Mouse (Mus musculus) liver, embryonic 12.5 days (tissue): ENCODE measurements around the gene Tfpt. TPM values are rescaled to one million over a fixed set of nuclear protein-coding genes. Genes with fewer than 3 reads are reported as not detected.
"Not testable (repeated sequence)": the region's sequence is repeated elsewhere in the genome, so short reads cannot be mapped to it uniquely, and the experiment has no call there.

ENCODE experiments used
- ATAC-seq: fragments of 200-750 bp; cut with Nextera tagmentation; 2 replicates; pipeline ENCODE4 v1.8.0; 2017; ENCODE audit warnings: moderate number of reproducible peaks, mild to moderate bottlenecking, moderate library complexity
- H3K27ac ChIP-seq: fragments of 300-500 bp; sonication (generic); 2 replicates; pipeline ENCODE4 v1.5.1; 2016; ENCODE audit warnings: mild to moderate bottlenecking
- H3K27me3 ChIP-seq: fragments of 300-500 bp; sonication (generic); replicated peaks from 2 replicates; pipeline ENCODE4 v1.6.1; 2016; ENCODE audit warnings: mild to moderate bottlenecking, moderate library complexity
- H3K36me3 ChIP-seq: fragments of 300-500 bp; sonication (generic); 2 replicates; pipeline ENCODE4 v1.6.1; 2016; ENCODE audit warnings: mild to moderate bottlenecking, moderate library complexity
- H3K4me1 ChIP-seq: fragments of 300-500 bp; sonication (generic); 2 replicates; pipeline ENCODE4 v1.6.1; 2016
- H3K4me2 ChIP-seq: fragments of 300-500 bp; sonication (generic); 2 replicates; pipeline ENCODE4 v1.6.1; 2016; ENCODE audit warnings: mild to moderate bottlenecking, moderate library complexity
- H3K4me3 ChIP-seq: fragments of 300-500 bp; sonication (generic); 2 replicates; pipeline ENCODE4 v1.5.1; 2016; ENCODE audit warnings: mild to moderate bottlenecking, moderate library complexity
- H3K9ac ChIP-seq: fragments of 300-500 bp; sonication (generic); 2 replicates; pipeline ENCODE4 v1.6.1; 2016; ENCODE audit warnings: mild to moderate bottlenecking, moderate library complexity
- H3K9me3 ChIP-seq: fragments of 300-500 bp; sonication (generic); replicated peaks from 2 replicates; pipeline ENCODE4 v1.6.1; 2016; ENCODE audit warnings: mild to moderate bottlenecking, moderate library complexity
- WGBS: fragments of 180-500 bp; shearing (Covaris S2); methylation state at CpG from one replicate; pipeline ENCODE4 v1.1.7; 2016; ENCODE audit not compliant: insufficient replicate concordance; 5-methylcytosine and 5-hydroxymethylcytosine counted together
- polyA plus RNA-seq: library from polyadenylated mRNA; unstranded; fragments of >200 nt; fragmentation: Nextera tagmentation; extraction: Ambion mirVana; gene quantifications from 2 replicates; pipeline ENCODE4 v1.2.1, GENCODE M21; 2016

Tfpt gene
- polyA plus RNA-seq, 1 experiment from 2014 or later = 17.6 TPM

DNA sequence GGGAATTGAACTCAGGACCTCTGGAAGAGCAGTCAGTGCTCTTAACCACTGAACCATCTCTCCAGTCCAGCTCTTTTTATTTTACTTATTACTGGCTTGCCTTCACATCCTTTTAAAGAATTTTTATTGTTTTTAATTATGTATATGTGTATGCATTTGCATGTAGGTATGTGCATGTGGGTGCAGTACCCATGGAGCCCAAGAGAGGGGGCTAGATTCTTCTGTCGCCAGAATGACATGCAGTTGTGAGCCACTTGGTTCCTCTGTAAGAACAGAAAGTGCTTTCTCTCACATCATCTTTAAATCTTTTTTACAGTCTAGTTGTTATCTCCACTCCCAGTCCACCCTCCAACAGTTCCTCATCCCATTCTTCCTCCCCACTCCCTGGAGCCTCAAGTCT lies 38.2 kb downstream of the Tfpt start:
- 38% methylated on average over 1 of the region's 1 CpGs for WGBS
- Histone ChIP-seq H3K9ac (no peak overlapping the region), H3K9me3 (no peaks in the 10 kb centered on the region), H3K4me3 (no peak overlapping the region), H3K27ac (no peak overlapping the region), H3K36me3 (no peaks in the 10 kb centered on the region), H3K4me2 (no peak overlapping the region), H3K27me3 (no peaks in the 10 kb centered on the region), H3K4me1 (peaks cover 6% of the 10 kb centered on the region; the same call in 1 of the 2 replicates)
- ATAC-seq = no peak

DNA sequence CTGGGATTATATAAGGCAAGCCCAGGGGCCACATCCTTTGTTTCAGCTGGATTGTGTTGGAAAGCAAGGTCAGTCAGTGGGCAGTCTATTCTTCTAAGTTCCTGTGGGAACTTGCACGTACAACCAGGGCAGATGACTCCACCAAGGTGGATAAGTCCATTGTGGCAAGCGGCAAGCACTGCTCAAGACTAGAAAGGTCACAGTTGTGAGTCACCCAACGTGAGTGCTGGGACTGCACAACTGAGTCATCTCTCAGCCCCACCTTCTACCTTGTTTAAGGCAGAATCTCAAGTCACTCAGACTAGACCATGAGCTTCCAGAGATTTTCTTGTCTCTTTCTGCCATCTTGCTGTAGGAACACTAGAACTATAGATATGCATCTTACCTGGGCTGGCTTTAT lies 39.2 kb downstream of the Tfpt start:
- ATAC-seq = no peak
- Histone ChIP-seq H3K4me3 (no peak overlapping the region), H3K27me3 (no peaks in the 10 kb centered on the region), H3K9me3 (no peaks in the 10 kb centered on the region), H3K27ac (no peak overlapping the region), H3K4me2 (no peak overlapping the region), H3K36me3 (no peaks in the 10 kb centered on the region), H3K4me1 (peaks cover 6% of the 10 kb centered on the region; the same call in 1 of the 2 replicates), H3K9ac (no peak overlapping the region)
- WGBS = 62% methylated on average over 3 of the region's 3 CpGs

DNA sequence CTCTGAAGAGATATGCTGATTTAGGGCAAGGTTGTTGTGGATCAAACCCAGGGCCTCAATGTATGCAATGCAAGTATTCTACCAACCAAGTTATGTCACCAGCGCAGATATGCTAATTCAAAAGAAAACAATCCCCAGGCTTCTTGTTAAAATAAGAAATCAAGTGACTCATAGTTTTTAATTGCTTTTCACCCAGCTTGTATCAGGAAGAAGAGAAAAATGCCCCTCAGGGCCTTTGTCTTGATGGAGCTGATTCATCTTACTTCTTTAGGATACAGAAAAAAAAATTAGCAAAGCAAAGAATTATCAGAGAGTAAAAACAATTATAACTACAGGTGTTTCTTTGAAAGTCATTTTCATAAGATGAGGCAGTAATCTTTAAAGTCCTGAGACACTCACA lies 42.4 kb downstream of the Tfpt start:
- no peak overlapping the region for H3K4me2 ChIP-seq
- no peaks in the 10 kb centered on the region for H3K36me3 ChIP-seq
- H3K9ac ChIP-seq = no peak overlapping the region
- no peak overlapping the region for H3K4me3 ChIP-seq
- no peaks in the 10 kb centered on the region for H3K9me3 ChIP-seq
- H3K27me3 ChIP-seq = no peaks in the 10 kb centered on the region
- no peaks in the 10 kb centered on the region for H3K4me1 ChIP-seq
- ATAC-seq = no peak
- 71% methylated on average over 1 of the region's 1 CpGs for WGBS
- no peak overlapping the region for H3K27ac ChIP-seq

DNA sequence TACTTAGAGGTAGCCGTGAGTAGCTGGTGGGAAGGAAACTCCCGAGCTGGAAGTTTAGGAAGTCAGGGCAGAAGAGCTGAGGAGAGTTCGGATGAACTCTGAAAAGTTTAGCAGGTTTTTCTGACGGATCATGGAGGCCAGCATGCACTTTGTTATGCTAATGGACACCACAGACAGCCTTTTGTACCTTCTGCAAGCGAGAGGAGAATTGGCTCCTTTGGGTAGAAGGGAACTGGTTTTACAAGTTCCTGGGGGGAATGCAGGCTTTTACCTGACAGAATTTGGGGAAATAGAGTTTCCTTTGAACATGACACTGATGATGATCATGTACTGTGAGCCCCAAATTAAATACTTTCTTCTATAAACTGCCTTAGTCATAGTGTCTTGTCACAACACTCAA lies 43.5 kb downstream of the Tfpt start:
- no peak for ATAC-seq
- no peaks in the 10 kb centered on the region for H3K4me1 ChIP-seq
- 9% methylated on average over 5 of the region's 5 CpGs for WGBS
- H3K36me3 ChIP-seq = no peaks in the 10 kb centered on the region
- no peak overlapping the region for H3K9ac ChIP-seq
- no peak overlapping the region for H3K4me3 ChIP-seq
- H3K27ac ChIP-seq = no peak overlapping the region
- no peaks in the 10 kb centered on the region for H3K27me3 ChIP-seq
- H3K4me2 ChIP-seq = no peak overlapping the region
- H3K9me3 ChIP-seq = no peaks in the 10 kb centered on the region

DNA sequence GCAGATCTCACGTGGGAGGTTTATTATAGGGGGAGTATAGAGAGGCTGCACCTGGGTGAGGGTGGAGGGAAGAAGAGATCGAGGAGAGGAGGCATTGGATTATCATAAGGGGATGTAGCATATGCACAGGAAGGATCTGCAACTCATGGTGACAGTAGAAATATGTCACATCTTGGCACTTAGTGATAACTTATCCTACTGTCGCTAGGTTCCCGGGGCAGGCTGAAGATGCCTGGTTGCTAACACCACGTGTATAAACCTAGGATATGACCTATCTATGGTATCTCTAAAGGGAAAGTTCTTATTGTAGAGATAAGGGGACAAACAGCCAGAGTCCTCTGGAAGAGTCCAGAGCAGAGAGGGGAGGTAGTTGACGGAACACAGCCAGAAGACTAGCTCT lies 44.0 kb downstream of the Tfpt start:
- Histone ChIP-seq H3K27me3 (no peaks in the 10 kb centered on the region), H3K9ac (no peak overlapping the region), H3K4me1 (no peaks in the 10 kb centered on the region), H3K4me3 (no peak overlapping the region), H3K27ac (no peak overlapping the region), H3K9me3 (no peaks in the 10 kb centered on the region), H3K4me2 (no peak overlapping the region), H3K36me3 (no peaks in the 10 kb centered on the region)
- ATAC-seq = no peak
- 9% methylated on average over 6 of the region's 6 CpGs for WGBS

DNA sequence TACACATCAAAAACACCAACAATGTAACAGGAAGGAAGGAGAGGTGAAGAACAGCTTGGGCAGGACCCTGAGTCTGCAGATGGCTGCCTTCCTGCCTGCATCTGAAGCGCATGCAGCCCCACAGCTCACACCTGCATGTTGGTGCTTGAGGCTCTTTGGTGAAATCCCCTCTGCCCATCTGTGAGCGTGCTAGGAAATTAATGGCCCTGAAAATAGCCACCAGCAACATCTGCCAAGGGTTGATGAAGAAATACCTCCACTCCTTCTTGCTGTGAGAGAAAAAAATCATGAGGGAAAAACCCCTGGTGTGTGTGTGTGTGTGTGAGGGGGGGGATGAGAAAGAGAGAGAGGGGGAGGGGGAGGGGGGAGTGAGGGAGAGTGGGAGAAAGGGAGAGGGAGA lies 49.7 kb downstream of the Tfpt start:
- WGBS = 48% methylated on average over 2 of the region's 2 CpGs
- Histone ChIP-seq H3K27me3 (no peaks in the 10 kb centered on the region), H3K27ac (no peak overlapping the region), H3K9me3 (no peaks in the 10 kb centered on the region), H3K4me3 (no peak overlapping the region), H3K4me1 (no peaks in the 10 kb centered on the region), H3K4me2 (no peak overlapping the region), H3K36me3 (no peaks in the 10 kb centered on the region), H3K9ac (no peak overlapping the region)
- no peak for ATAC-seq

DNA sequence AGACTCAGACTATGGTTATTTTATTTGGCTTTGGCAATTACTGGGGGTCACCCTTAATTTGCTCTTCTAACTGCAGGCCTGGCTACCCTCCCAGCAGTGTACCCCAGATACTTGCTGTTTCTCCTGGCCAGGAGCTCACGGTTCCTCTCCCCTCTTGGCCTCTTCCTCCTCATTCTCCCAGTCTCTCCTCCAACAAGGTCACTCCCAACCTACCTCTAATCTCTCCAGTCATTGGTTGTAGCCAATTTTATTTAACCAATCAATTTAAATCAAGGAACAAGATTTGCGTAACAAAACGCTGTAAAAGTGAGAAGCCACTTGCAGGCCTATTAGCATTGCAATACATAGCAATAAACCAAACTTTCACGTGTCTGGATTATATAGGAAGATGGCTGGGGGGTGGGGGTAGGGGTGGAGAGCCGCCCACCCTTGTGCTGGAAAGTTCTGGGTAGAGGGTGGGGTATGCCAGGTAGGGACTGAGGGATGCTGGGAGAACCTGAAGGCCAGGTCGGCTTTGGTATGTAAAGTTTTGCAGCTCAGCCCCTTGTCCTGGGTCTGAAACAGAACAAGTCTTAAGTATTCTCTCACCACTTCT lies 50.7 kb downstream of the Tfpt start:
- no peak for ATAC-seq
- Histone ChIP-seq H3K4me1 (no peaks in the 10 kb centered on the region), H3K9me3 (no peaks in the 10 kb centered on the region), H3K36me3 (no peaks in the 10 kb centered on the region), H3K27me3 (no peaks in the 10 kb centered on the region), H3K9ac (no peak overlapping the region), H3K4me3 (no peak overlapping the region), H3K27ac (no peak overlapping the region), H3K4me2 (no peak overlapping the region)
- WGBS = 56% methylated on average over 6 of the region's 6 CpGs

DNA sequence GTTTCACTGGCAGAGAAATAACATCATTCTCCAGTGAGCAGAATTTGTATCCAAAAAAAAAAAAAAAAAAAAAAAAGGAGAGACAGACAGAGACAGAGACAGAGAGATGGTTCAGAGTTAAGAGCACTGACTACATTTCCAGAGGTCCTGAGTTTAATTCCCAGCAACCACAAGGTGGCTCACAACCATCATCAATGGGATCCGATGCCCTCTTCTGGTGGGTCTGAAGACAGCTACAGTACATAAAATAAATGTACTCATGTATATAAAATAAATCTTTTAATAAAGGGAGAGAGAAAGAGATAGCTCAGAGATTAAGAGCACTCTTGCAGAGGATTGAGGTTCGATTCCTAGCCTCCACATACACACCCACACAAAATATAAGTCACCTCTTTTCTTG lies 51.5 kb downstream of the Tfpt start:
- 63% methylated on average over 2 of the region's 2 CpGs for WGBS
- H3K9ac ChIP-seq = no peak overlapping the region
- no peaks in the 10 kb centered on the region for H3K36me3 ChIP-seq
- no peaks in the 10 kb centered on the region for H3K9me3 ChIP-seq
- no peaks in the 10 kb centered on the region for H3K27me3 ChIP-seq
- no peak overlapping the region for H3K27ac ChIP-seq
- H3K4me1 ChIP-seq = no peaks in the 10 kb centered on the region
- no peak overlapping the region for H3K4me3 ChIP-seq
- no peak for ATAC-seq
- H3K4me2 ChIP-seq = no peak overlapping the region

DNA sequence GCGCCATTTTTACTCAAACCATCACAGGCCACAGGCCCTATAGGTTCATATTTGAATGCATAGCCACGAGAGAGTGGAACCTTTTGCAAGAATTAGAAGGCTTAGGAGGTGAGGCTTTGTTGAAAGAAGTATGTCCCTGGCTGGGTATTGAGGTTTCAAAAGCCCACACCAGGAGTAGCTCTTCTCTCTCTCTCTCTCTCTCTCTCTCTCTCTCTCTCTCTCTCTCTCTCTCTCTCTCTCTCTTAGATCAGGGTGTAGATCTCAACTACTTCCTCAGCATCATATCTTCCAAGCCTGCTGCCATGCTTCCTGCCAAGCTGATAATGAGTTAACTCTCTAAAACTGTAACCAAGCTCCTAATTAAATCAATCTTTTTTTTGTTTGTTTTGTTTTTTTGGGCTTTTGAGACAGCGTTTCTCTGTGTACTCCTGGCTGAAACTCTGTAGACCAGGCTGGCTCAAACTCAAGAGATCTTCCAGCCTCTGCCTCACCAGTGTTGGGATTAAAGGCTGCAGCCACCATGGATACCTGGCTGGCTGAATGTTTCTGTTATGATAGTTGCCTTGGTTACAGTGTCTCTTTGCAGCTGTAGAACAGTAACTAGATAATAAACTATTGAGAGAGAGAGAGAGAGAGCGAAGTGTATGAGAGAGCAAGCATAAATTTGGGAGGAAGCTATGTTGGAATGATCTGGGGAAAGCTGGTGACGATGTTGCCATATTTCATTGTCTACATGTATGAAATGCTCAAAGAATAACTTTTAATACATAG lies 53.2 kb downstream of the Tfpt start:
- no peak for ATAC-seq
- Histone ChIP-seq H3K9me3 (no peaks in the 10 kb centered on the region), H3K9ac (no peak overlapping the region), H3K4me1 (no peaks in the 10 kb centered on the region), H3K27ac (no peak overlapping the region), H3K4me2 (no peak overlapping the region), H3K4me3 (no peak overlapping the region), H3K36me3 (no peaks in the 10 kb centered on the region), H3K27me3 (no peaks in the 10 kb centered on the region)
- 61% methylated on average over 5 of the region's 5 CpGs for WGBS

DNA sequence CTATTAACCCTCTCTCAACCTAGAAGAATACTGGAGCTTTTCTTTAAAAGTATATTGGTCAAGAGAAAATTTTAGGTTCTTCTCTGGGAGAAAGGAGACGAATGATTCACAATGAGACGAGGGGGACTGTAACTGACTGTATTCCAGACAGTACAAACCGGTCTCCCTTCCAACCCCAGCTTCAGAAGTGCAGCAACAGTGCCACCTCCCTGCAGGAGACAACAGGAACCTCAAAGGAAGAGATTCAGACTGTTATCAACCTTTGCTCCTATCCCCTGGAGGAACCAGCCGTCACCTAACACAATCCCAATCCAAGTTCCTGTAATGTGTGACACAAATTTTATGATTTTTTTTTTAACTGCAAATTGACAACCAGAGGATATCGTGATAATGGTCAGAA lies 55.5 kb downstream of the Tfpt start:
- Histone ChIP-seq H3K4me3 (no peak overlapping the region), H3K9me3 (no peaks in the 10 kb centered on the region), H3K4me2 (no peak overlapping the region), H3K9ac (no peak overlapping the region), H3K4me1 (no peaks in the 10 kb centered on the region), H3K27me3 (no peaks in the 10 kb centered on the region), H3K27ac (no peak overlapping the region), H3K36me3 (no peaks in the 10 kb centered on the region)
- WGBS = 35% methylated on average over 5 of the region's 5 CpGs
- no peak for ATAC-seq

DNA sequence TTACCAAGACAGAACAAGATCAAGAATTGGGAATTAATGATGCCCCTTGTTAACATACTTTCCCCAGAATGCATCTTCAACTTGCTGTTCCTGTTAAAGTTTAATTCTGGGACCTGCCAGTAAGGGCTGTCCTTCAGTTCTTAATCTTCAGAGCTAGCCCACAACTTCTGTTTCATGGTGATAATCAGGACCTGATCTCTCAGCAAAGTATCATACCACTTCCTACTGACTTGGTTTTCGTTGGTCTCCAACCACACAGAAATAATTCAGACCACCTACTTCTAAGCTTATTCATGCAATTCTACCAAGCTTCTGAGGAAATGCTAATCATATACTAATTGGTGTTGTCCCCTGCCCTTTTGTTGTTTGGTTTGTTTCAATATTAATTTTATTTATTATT lies 57.9 kb downstream of the Tfpt start:
- no peaks in the 10 kb centered on the region for H3K36me3 ChIP-seq
- H3K4me1 ChIP-seq = no peaks in the 10 kb centered on the region
- no peak for ATAC-seq
- WGBS = 15% methylated on average over 1 of the region's 1 CpGs
- H3K9me3 ChIP-seq = no peaks in the 10 kb centered on the region
- no peak overlapping the region for H3K4me3 ChIP-seq
- no peak overlapping the region for H3K4me2 ChIP-seq
- H3K27ac ChIP-seq = no peak overlapping the region
- H3K9ac ChIP-seq = no peak overlapping the region
- H3K27me3 ChIP-seq = no peaks in the 10 kb centered on the region

DNA sequence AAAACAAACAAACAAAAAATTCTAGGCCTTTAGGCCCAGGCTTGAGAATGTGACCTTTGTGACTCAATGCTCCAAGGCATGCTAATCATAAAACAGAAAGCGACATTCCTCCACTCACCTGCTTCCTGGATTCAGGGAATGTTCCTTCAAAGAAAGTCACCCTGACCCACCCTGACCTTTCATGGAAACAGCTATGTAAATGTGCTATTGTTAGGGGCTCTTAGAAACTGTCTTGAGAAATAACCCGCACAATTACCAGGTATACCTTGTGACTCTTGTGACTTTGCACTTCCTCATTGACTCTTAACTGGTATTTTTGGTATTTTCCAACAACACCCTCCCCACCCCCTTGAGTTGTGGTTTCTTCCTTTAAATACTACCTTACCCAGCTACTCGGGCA lies 59.1 kb downstream of the Tfpt start:
- H3K36me3 ChIP-seq, H3K27ac ChIP-seq, H3K27me3 ChIP-seq, H3K4me1 ChIP-seq, H3K4me3 ChIP-seq, H3K9me3 ChIP-seq, ATAC-seq, H3K4me2 ChIP-seq, H3K9ac ChIP-seq: not testable (repeated sequence)
- 67% methylated on average over 3 of the region's 3 CpGs for WGBS
